Mouse (Mus musculus): ENCODE measurements around the gene Parp16.

GRCm38 (mm10) chr9:65223927-65224326 lies 28.8 kb downstream of the Parp16 start:
- TF ChIP-seq POLR2A (IDR thresholded peaks at IDR 0.05; ENCODE audit: borderline replicate concordance, extremely low read depth, low read depth, low read length) = no peak
- TF ChIP-seq CTCF (IDR thresholded peaks at IDR 0.05; ENCODE audit: insufficient read depth, low read length) = no peak
